Mouse (Mus musculus): ENCODE measurements around the gene Mfap1b. TPM values are rescaled to one million over a fixed set of nuclear protein-coding genes. Genes with fewer than 3 reads are reported as not detected.
"Not testable (repeated sequence)": the region's sequence is repeated elsewhere in the genome, so short reads cannot be mapped to it uniquely, and the experiment has no call there.

Mfap1b gene
- polyA plus RNA-seq, 1 experiment from 2014 or later = 48.6 TPM

DNA sequence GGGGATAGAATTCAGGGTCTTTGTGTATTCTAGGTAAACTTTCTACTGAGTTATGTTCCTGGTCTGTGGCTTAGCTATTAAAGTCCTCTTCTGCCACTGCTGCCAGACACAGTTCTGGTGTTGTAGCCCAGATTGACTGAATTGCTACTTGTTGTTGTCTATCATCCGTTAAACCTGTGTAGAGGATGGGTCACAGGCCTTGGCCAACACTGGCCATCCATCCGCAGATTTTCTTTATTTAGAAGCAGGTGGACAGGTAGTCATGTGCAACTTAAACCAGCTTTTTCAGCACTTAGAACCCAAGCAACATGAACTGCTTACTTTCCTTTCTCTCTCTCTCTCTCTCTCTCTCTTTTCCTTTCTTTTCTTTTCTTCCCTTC is 34.1 kb upstream of the Mfap1b start:
- Histone ChIP-seq H3K27me3 (ENCODE audit: control insufficient read depth, insufficient read depth, low read length) (no peaks in the 10 kb centered on the region), H3K36me3 (ENCODE audit: control insufficient read depth, insufficient read depth, low read length) (no peaks in the 10 kb centered on the region), H3K27ac (ENCODE audit: low read length) (no peak overlapping the region), H3K4me2 (ENCODE audit: low read depth, low read length) (peak overlapping the region; percentile 66), H3K9me3 (replicated peaks; ENCODE audit: control insufficient read depth, low read length) (no peaks in the 10 kb centered on the region), H3K4me1 (ENCODE audit: control insufficient read depth, insufficient read depth, low read length) (peaks cover 8% of the 10 kb centered on the region), H3K9ac (ENCODE audit: low read length) (peak overlapping the region; percentile 64), H3K4me3 (replicated peaks; ENCODE audit: low read length) (peak overlapping the region; percentile 63)
- ATAC-seq (ENCODE audit: insufficient read depth, low FRiP score) = no peak
- WGBS = 51% methylated on average over 2 of the region's 2 CpGs

GRCm38 (mm10) chr2:121507173-121507950 is 33.5 kb upstream of the Mfap1b start:
- H3K9ac ChIP-seq (ENCODE audit: low read length) = peak overlapping the region; percentile 64
- 4% methylated on average over 12 of the region's 12 CpGs for WGBS
- ATAC-seq (ENCODE audit: insufficient read depth, low FRiP score) = no peak
- peak overlapping the region; percentile 66 for H3K4me2 ChIP-seq (ENCODE audit: low read depth, low read length)
- H3K27me3 ChIP-seq (ENCODE audit: control insufficient read depth, insufficient read depth, low read length) = no peaks in the 10 kb centered on the region
- H3K36me3 ChIP-seq (ENCODE audit: control insufficient read depth, insufficient read depth, low read length) = no peaks in the 10 kb centered on the region
- H3K27ac ChIP-seq (ENCODE audit: low read length) = no peak overlapping the region
- peaks cover 8% of the 10 kb centered on the region for H3K4me1 ChIP-seq (ENCODE audit: control insufficient read depth, insufficient read depth, low read length)
- H3K9me3 ChIP-seq (replicated peaks; ENCODE audit: control insufficient read depth, low read length) = no peaks in the 10 kb centered on the region
- H3K4me3 ChIP-seq (replicated peaks; ENCODE audit: low read length) = peak overlapping the region; percentile 63

DNA sequence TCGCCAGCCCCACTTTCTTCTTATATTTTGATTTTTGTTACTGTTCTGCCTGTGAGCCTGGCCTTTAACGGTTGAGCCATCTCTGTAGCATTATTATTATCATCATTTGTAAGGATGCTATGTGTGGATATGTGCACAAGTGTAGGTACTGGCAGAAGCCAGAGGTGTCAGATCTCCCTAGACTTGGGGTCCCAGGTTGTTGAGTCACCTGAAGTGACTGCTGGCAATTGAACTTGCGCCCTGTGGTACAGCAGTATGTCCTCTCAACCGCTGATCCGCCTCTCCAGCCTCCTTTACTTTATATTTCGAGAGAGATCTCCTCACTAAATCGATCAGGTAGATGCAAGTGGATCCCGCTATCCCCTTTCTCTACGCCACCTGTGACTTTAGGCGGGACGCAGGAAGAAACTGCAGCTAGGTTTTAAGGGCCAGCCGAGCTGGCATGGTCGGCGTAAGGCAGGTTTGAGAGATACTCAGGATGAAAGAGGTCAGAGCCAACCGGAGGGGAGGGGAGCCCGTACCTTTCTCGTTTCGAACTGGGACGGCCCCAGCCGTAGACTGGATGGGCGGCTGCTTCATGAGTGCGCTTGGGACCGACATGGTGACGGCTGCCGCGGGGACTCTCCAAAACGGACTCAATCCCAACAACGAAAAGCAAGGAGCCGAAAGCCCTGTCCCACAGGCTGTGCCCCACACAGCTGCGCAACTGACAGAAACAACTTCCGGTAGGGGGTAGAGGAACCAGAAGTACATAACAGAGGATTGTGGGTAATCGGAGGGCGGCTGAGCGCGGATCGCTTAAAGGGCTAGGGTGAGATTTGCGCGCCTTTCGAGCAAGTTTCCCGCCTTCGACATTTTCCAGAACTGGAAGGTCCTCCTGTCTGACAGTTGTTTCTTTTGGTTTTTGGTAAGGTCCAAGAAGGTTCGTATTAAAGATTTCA is 32.3 kb upstream of the Mfap1b start, which contains the start of the genes Mfap1a and Wdr76:
TSS of gene Mfap1a (minus strand) at position 724 of the 941 bp plus-strand sequence.
TSS of gene Wdr76 (plus strand) at position 782 of the 941 bp plus-strand sequence.
- Histone ChIP-seq H3K4me2 (ENCODE audit: low read depth, low read length) (peak within 1 kb of the TSS; percentile 66), H3K9ac (ENCODE audit: low read length) (peak within 1 kb of the TSS; percentile 78), H3K4me3 (replicated peaks; ENCODE audit: low read length) (peak within 1 kb of the TSS; percentile 63), H3K27ac (ENCODE audit: low read length) (peak within 1 kb of the TSS; percentile 55)
- H3K9me3 ChIP-seq (replicated peaks; ENCODE audit: control insufficient read depth, low read length); H3K27me3 ChIP-seq (ENCODE audit: control insufficient read depth, insufficient read depth, low read length); H3K4me1 ChIP-seq (ENCODE audit: control insufficient read depth, insufficient read depth, low read length); H3K36me3 ChIP-seq (ENCODE audit: control insufficient read depth, insufficient read depth, low read length): not testable (repeated sequence)
- 4% methylated on average over 39 of the region's 42 CpGs for WGBS
- ATAC-seq (ENCODE audit: insufficient read depth, low FRiP score) = peak; percentile 95

DNA sequence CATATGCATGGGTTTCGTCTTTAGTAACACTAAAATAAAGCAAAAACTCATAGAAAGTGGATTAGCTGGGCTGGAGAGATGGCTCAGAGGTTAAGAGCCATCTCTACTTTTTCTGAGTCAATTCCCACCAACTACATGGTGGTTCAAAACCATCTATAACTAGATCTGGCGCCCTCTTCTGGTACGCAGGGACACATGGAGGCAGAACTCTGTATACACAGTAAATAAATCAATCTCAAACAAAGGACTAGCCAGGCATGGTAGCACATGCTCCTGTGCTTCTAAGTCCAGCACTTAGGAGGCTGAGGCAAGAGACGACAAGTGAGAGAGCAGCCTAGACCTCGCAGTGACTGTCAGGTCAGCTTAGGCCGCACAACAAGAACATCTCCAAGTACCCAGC is 27.7 kb upstream of the Mfap1b start:
- not testable (repeated sequence) for ATAC-seq (ENCODE audit: insufficient read depth, low FRiP score); H3K27ac ChIP-seq (ENCODE audit: low read length); H3K36me3 ChIP-seq (ENCODE audit: control insufficient read depth, insufficient read depth, low read length); H3K4me2 ChIP-seq (ENCODE audit: low read depth, low read length); H3K4me1 ChIP-seq (ENCODE audit: control insufficient read depth, insufficient read depth, low read length); H3K4me3 ChIP-seq (replicated peaks; ENCODE audit: low read length); H3K9me3 ChIP-seq (replicated peaks; ENCODE audit: control insufficient read depth, low read length); H3K27me3 ChIP-seq (ENCODE audit: control insufficient read depth, insufficient read depth, low read length); H3K9ac ChIP-seq (ENCODE audit: low read length)
- WGBS = 78% methylated on average over 1 of the region's 6 CpGs

DNA sequence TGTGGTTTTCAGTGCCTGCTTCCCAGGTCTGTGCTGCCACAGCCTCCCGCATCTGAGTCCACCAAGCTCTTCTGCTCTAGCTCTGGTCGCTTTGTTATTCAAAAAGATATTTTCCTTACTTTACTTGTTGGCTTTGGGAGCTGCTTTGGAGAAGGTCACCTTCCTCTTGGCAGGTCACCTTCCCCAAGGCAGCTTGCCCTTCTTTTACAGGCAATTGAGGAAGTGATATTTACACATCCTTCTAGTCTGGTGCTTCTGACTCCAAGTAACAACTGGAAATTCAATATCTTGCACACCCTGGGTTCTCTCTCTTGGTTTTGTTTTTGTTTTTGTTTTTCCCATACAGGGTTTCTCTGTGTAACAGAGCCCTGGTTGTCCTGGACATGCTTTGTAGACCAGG is 10.5 kb upstream of the Mfap1b start:
- not testable (repeated sequence) for H3K9me3 ChIP-seq (replicated peaks; ENCODE audit: control insufficient read depth, low read length); H3K4me2 ChIP-seq (ENCODE audit: low read depth, low read length); H3K27me3 ChIP-seq (ENCODE audit: control insufficient read depth, insufficient read depth, low read length); H3K9ac ChIP-seq (ENCODE audit: low read length); H3K4me3 ChIP-seq (replicated peaks; ENCODE audit: low read length); ATAC-seq (ENCODE audit: insufficient read depth, low FRiP score); H3K27ac ChIP-seq (ENCODE audit: low read length); H3K36me3 ChIP-seq (ENCODE audit: control insufficient read depth, insufficient read depth, low read length); H3K4me1 ChIP-seq (ENCODE audit: control insufficient read depth, insufficient read depth, low read length)
- WGBS = 78% methylated on average over 1 of the region's 2 CpGs

DNA sequence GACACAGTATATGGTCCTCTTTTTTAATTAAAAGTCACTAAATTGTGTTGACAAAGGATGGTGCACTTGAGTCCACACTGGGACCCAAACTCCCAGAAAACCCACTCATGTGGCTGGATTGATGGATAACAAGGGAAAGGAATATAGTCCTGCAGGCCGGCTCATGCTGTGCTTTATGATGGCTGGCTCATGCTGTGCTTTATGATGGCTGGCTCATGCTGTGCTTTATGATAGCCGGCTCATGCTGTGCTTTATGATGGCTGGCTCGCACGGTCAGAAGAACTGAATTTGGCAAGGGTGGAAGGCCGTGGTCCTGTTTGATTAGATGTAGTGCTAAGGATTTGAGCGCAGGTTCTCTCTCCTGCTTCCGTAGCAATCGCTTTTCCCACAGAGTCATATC is 9.7 kb upstream of the Mfap1b start:
- Histone ChIP-seq H3K9ac (ENCODE audit: low read length) (no peak overlapping the region), H3K4me2 (ENCODE audit: low read depth, low read length) (no peak overlapping the region), H3K4me1 (ENCODE audit: control insufficient read depth, insufficient read depth, low read length) (no peaks in the 10 kb centered on the region), H3K27me3 (ENCODE audit: control insufficient read depth, insufficient read depth, low read length) (no peaks in the 10 kb centered on the region), H3K27ac (ENCODE audit: low read length) (no peak overlapping the region), H3K9me3 (replicated peaks; ENCODE audit: control insufficient read depth, low read length) (no peaks in the 10 kb centered on the region), H3K4me3 (replicated peaks; ENCODE audit: low read length) (no peak overlapping the region), H3K36me3 (ENCODE audit: control insufficient read depth, insufficient read depth, low read length) (no peaks in the 10 kb centered on the region)
- 80% methylated on average over 8 of the region's 8 CpGs for WGBS
- ATAC-seq (ENCODE audit: insufficient read depth, low FRiP score) = no peak

DNA sequence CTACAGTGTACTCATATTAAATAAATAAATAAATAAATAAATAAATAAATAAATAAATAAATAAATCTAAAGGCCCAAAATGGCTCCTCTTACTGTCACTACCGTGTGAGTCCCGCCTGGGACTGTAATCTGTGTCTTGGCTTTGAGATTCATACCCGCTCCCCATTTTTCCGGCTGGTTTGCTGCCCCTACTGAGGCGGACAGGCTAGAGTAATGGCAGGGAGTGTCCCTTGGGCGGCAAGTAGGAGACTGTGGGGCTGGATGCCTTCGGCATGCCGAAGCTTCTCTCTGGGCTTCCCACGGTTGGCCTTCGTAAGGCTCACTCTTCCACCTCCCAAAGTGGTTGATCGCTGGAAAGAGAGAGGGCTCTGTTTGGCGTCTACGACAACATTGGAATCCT is 7.0 kb upstream of the Mfap1b start:
- H3K4me1 ChIP-seq (ENCODE audit: control insufficient read depth, insufficient read depth, low read length); H3K36me3 ChIP-seq (ENCODE audit: control insufficient read depth, insufficient read depth, low read length); H3K9me3 ChIP-seq (replicated peaks; ENCODE audit: control insufficient read depth, low read length); H3K4me2 ChIP-seq (ENCODE audit: low read depth, low read length); H3K27ac ChIP-seq (ENCODE audit: low read length); H3K27me3 ChIP-seq (ENCODE audit: control insufficient read depth, insufficient read depth, low read length); H3K4me3 ChIP-seq (replicated peaks; ENCODE audit: low read length); H3K9ac ChIP-seq (ENCODE audit: low read length); ATAC-seq (ENCODE audit: insufficient read depth, low FRiP score): not testable (repeated sequence)
- 83% methylated on average over 13 of the region's 13 CpGs for WGBS

DNA sequence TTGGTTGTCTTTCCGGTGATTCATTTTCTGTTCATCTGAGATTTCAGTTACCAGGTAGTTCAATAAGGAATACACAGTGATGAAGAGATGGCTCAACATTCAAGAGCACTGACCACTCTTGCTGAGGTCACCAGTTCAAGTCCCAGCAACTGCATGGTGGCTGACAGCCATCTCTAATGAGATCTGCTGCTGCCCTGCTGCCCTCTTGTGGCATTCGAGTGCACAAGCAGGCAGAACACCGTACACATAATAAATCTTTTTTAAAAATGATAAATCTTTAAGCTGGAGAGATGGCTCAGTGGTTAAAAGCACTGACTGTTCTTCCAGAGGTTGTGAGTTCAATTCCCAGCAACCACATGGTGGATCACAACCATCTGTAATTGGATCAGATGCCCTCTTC is 6.6 kb upstream of the Mfap1b start:
- Histone ChIP-seq H3K4me2 (ENCODE audit: low read depth, low read length) (no peak overlapping the region), H3K9me3 (replicated peaks; ENCODE audit: control insufficient read depth, low read length) (no peaks in the 10 kb centered on the region), H3K4me1 (ENCODE audit: control insufficient read depth, insufficient read depth, low read length) (no peaks in the 10 kb centered on the region), H3K27me3 (ENCODE audit: control insufficient read depth, insufficient read depth, low read length) (no peaks in the 10 kb centered on the region), H3K27ac (ENCODE audit: low read length) (no peak overlapping the region), H3K9ac (ENCODE audit: low read length) (no peak overlapping the region), H3K4me3 (replicated peaks; ENCODE audit: low read length) (no peak overlapping the region), H3K36me3 (ENCODE audit: control insufficient read depth, insufficient read depth, low read length) (no peaks in the 10 kb centered on the region)
- 57% methylated on average over 3 of the region's 3 CpGs for WGBS
- ATAC-seq (ENCODE audit: insufficient read depth, low FRiP score) = no peak
